Mouse (Mus musculus): ENCODE measurements around the gene Cldn13.

Gene Cldn13

DNA sequence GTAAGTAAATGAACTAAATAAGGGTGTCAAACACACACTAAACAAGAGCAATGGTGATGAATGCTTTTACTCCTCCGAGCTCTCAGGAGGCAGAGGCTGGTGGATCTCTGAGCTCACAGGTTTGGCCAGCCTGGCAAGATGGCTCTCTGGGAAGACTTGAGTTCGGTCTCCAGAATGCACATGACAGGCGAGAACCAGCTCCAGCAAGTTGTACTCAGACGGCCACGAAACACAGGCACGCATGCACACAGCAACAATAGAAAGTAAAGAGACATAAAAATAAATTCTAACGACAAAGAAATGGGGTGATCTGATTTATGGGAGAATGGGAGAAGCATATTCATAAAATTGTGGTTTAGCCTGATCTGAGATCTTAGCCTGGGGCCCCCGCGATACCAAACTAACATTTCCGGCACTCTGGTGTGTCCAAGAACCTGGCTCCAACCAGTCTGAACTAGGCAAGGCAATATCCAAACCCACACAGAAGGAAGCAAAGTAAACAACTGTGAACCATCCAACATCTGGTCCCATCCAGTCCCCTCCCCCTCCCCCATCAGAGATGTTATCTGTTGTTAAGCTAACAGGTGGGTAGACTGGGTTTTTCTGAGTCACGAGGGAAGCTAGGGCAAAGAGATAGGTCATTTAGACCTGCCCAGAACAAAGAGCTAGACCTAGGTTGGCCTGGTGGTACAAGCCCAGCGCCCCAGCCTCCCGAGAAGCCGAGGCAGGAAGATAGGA is 26.3 kb upstream of the Cldn13 start:
- no peak for TF ChIP-seq GATA4 (IDR thresholded peaks at IDR 0.05; ENCODE audit: insufficient replicate concordance, low read length)

DNA sequence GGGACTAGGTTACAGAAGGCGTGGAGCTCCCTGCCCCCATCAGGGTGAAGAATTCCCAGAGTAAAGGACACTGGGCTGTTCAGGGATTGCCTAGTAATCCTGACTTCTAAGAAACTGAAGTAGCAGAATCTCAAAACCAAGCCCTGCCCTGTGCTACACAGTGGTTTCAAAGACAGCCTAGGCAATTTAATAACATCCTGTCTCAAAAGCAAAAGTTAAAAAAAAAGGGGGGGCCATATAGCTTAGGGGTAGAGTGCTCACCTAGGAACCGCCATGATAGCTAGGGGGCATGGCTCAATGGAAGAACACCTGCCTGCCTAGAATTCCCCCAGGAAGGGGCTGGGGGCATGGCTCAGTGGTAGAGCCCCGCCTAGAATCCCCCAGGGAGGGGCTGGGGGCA is 23.7 kb upstream of the Cldn13 start:
- TF ChIP-seq GATA4 (IDR thresholded peaks at IDR 0.05; ENCODE audit: insufficient replicate concordance, low read length) = no peak

DNA sequence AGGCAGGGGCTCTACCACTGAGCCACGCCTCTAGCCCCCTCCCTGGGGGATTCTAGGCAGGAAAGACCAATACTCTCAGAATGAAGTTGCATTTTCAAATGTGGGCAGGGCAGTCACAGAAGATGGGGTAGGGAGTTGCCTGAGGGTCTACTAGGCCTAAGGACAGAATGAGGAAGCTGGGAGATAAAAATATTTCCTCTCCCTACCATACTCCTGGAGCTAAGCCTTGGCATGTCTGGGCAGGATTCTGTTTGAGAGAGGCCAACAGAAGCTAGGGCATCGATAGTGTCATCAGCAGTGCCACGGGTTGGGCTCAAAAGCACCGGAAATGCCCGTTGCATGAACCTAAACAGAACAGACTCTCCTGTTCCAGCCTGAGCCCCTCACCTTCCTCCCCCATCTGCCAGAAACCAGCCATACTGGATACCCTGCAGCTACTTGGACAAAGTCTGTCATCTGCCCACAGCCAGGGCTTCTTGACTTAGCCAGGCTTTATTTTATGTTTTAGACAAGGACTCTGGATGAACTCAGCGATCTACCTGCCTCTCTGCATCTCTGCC is 21.4 kb upstream of the Cldn13 start:
- no peak for TF ChIP-seq GATA4 (IDR thresholded peaks at IDR 0.05; ENCODE audit: insufficient replicate concordance, low read length)

DNA sequence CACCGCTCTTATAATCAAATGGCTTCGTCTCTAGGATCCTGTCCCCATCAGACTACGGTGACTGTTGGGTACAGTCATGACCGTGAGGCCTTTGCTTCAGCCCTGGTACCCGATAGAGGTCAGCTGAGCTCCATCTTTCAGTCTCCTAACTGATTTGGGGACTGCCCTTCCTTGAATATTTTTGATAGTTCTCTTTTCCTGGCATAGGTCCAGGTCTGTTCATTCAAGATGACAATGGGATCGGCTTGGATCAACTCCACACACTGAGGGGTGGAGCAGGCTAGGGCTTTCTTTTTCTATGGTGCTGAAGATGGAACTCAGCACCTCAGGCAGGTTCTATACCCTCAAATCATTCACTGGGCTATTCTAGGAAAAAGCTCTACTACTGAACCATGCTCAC is 20.7 kb upstream of the Cldn13 start:
- TF ChIP-seq GATA4 (IDR thresholded peaks at IDR 0.05; ENCODE audit: insufficient replicate concordance, low read length) = no peak

DNA sequence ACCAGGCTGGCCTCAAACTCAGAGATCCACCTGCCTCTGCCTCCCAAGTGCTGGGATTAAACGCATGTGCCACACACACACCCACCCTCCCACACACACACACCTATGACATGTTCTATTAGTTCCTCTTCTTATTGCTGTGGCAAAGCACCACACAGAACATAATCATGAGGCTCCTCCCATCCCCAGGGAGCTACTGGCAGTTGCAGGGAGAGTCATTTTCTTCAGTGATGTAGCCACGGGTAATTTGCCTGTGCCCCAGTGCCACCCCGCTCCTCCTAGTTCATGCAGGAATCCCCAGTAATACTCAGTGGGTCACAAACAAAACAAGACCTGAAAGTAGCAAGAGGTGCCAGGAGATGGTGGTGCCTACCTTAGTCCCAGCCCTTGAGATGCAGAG is 19.3 kb upstream of the Cldn13 start:
- TF ChIP-seq GATA4 (IDR thresholded peaks at IDR 0.05; ENCODE audit: insufficient replicate concordance, low read length) = no peak

DNA sequence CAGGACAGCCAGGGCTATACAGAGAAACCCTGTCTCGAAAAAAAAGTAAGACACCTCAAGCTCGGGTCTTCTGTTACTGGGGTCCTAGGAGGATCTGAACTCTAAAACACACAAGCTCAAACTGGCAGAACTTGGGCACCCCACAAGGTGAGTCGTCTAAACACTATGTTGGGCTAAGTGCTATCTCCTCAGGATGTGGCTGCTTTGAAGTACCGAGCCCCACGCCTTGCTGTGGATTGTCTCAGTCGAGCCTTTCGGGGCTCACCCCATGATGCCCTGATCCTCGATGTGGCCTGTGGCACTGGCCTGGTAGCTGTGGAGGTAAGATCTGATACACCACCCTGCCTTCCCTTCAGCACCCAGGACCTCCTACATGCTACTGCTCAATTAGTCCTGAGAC is 18.0 kb upstream of the Cldn13 start:
- TF ChIP-seq GATA4 (IDR thresholded peaks at IDR 0.05; ENCODE audit: insufficient replicate concordance, low read length) = no peak

DNA sequence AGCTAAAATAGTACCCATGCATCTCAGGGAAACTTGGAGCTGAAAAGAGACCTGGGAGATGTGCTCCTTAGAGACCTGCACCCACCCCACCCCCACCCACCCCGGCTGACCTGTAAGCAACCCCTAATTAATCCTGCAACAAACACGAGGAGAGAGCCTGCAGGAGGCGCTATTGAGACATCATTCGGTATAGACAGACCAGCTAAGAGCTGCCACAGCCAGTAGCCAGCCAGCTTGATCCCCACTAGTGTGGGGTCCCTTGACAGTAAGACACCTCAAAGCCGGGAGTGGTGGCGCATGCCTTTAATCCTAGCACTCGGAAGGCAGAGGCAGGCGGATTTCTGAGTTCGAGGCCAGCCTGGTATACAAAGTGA is 17.6 kb upstream of the Cldn13 start:
- no peak for TF ChIP-seq GATA4 (IDR thresholded peaks at IDR 0.05; ENCODE audit: insufficient replicate concordance, low read length)

DNA sequence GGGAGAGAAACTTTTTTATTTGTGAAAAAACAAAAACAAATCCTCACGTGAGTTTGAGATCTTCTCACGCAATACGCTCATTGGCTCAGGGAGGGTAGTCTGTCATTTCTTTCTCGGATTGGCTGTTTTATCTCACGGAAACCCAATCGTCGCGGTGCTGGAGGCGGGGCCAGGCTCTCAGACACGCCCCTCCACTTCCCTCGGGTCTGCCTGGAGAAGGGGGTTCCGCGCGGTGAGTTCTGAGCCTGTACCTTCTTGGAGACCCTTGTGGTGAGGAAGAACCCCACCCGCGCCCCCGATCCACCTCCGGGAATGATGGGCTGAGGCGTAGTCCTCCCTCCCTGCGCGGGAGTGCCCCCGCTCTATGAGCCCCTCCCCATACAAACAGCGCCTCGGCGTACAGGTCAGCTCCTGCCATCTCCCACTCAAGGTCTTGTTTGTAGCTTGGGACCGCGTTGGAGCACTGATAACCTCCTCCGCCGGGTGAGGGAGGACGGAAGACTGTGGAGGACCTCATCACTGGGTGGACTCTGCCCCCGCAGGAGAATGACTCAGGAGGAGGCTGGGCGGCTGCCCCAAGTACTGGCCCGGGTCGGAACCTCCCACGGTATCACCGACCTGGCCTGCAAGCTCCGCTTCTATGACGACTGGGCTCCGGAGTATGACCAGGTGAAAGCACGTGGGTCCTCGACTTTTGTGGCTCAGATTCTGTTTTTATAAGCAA is 17.0 kb upstream of the Cldn13 start, which contains the start of gene Mettl27:
Gene Mettl27 (plus strand): TSS at position 190 of the 724 bp plus-strand sequence.
- no peak for TF ChIP-seq GATA4 (IDR thresholded peaks at IDR 0.05; ENCODE audit: insufficient replicate concordance, low read length)

DNA sequence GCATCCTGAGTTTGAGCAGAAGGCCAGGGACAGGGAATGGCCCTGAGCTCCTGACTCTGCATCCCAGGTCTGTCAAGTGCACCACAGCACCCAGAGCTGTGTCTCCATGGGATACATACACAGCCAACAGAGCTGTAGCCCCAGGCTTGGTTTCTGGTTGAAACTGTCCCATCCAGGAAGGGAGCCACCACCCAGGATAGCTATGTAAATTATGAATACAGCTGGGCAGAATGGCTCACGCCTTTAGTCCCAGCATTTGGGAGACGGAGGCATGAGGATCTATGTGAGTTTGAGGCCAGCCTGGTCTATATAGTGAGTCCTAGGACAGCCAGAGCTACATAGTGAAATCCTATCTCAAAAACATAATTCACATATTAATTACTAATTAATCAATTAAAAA is 14.7 kb upstream of the Cldn13 start:
- no peak for TF ChIP-seq GATA4 (IDR thresholded peaks at IDR 0.05; ENCODE audit: insufficient replicate concordance, low read length)

DNA sequence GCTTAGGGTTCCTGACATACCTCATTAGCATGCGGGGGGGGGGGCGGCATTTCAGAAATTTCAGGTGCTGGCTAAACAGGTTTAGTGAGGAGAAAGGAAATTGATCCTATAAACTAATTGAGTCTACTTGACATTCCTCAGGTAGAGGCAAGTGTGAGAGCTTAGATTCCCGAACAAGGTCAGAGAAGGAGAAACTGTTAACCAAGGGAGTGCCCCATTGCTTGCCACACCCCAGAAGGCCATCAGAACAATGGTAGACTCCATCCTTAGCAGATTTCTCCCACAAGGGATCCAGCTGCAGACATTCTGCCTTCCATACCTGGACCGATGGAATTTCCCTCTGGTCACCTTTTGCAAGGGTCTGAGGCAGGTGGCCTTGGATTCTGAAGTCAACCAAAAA is 11.4 kb upstream of the Cldn13 start:
- no peak for TF ChIP-seq GATA4 (IDR thresholded peaks at IDR 0.05; ENCODE audit: insufficient replicate concordance, low read length)

DNA sequence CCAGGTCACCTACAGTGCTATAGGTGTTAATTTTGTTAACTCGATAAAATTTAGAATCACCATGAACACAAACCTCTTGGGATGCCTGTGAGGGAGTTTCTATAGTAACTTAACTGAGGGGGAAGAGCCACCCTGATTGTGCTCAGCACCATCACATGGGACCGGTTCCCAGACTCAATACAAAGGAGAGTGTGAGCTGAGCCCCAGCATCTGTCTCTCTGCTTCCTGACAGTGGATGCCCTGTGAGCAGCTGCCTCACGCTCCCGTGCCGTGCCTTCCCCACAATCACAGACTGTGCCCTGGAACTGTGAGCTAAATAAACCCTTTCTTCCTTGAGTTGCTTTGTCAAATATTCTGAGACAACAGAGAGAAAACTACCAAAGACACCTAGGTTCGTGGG is 7.8 kb upstream of the Cldn13 start:
- TF ChIP-seq GATA4 (IDR thresholded peaks at IDR 0.05; ENCODE audit: insufficient replicate concordance, low read length) = no peak

DNA sequence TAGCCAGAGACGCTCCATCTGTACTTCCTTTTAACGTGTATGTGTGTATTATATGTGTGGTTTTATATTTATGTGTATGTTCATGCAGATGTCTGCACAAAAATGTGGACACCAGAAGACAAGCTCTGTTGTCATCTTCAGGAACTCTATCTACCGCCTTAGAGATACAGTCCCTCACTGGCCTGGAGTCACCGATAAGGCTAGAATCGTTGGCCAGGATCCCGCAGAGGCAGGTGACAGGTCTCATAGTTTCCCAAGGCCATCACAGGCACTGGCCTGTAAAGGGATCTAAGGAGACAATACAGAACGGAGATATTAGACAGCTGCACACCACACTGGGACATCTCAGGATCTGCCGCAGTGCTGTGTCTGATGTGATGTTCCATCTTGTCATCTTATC is 5.8 kb upstream of the Cldn13 start:
- TF ChIP-seq GATA4 (IDR thresholded peaks at IDR 0.05; ENCODE audit: insufficient replicate concordance, low read length) = no peak

DNA sequence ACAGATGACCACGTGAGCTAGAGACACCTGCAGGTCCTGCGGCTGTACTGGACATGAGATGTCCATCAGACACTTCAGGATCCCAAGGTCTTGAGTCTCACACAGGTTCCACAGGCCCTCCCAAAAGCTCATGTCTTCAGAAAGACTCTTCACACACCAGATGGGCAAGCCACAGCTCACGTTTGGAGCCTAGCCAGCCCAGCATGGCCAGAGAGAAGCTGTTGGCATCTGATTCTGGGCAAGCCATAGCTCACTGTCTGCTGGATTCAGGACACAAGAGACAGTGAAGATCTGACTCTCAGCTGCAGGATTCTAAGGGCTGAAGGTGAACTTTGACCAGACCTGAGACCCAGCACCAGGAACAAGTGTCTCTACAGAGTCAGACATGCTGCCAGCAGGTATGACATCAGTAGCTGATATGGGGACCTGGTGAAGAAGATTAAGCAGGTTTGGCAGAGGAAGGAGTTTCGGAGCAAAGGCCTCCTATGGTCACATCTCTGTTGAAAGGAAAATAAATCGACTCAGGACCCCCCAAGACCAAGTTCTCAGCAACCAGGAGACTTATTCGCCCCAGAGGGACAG is 4.9 kb upstream of the Cldn13 start:
- no peak for TF ChIP-seq GATA4 (IDR thresholded peaks at IDR 0.05; ENCODE audit: insufficient replicate concordance, low read length)

DNA sequence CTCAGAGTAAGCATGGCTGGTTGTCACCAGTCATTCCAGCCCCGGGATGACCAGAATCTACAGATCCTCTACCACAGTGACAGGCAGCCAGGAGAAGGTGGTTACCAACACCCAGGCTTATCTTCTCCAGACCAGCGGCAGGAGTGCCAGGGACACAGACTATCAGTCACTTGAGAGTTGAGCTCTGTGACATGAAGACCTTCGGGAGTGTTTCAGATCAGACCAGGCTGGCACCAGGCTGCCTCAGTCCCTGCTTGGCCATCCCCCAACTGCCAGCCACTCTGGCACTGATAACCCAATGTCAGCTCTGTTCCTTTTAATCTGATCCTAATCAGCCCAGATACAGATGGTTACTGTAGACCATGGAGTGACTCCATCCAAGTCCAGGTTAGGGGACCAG is 3.8 kb upstream of the Cldn13 start:
- TF ChIP-seq GATA4 (IDR thresholded peaks at IDR 0.05; ENCODE audit: insufficient replicate concordance, low read length) = no peak

DNA sequence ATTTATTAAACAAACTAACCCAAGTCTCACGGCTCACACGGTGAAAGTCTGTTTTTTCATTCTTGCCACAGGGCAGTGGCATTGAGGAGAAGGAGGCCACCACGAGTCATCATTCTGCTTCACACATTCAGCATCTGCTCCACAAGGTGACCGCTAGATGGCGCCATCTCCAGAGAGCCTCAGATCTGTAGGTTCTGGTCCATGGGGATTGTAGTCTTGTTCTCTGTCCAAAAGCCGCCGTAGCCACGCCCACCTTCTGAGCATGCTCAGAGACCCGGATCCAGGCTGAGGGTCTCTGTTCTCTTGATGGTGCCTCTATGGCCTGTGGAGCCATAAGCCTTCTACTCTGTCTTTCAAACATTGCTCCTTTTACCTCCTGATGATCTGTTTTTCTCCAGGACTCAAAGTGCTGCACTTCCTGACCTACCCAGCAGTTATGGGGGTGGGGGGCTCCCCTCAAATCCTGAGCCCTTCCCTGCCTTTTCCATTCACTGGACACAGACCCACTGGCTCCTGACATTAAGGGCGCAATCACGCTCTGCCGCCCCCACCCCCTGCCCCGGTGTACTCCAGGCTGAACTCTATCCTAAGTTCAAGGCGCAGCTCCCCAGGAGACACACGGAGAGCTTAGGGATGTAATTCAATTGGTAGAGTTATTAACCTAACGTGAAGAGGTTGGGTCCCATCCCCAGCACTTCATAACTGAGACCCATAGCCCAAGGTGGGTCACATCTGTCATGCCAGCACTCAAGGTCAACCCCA is 2.9 kb upstream of the Cldn13 start:
- no peak for TF ChIP-seq GATA4 (IDR thresholded peaks at IDR 0.05; ENCODE audit: insufficient replicate concordance, low read length)

All from liver, adult (tissue).